Mouse (Mus musculus): ENCODE data around the gene Khdc3. TPM values are rescaled to one million over a fixed set of nuclear protein-coding genes. Genes with fewer than 3 reads are reported as not detected.
"Not testable (repeated sequence)": the region's sequence is repeated elsewhere in the genome, so short reads cannot be mapped to it uniquely, and the experiment has no call there.

Khdc3 gene
- polyA plus RNA-seq, 1 experiment from 2014 or later = not detected

DNA sequence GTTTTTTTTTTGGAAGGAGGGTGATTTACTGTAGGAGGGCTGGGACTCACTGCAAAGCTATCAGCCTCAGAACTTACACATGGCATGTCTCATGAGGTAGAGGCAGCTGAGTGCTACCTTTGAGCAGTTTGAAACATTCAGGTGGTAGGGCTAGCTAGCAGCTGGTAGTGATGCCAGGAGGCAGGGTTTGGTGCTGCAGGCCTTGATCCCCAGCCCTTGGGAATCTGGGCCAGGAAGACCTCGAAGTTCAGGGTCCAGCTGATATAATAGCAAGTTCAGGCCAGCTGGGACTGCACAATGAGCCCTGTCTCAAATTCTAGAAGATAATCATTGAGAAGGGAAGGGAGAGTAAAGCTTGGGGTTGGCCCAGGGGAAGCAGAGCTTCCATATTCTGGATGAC is 3.5 kb downstream of the Khdc3 start:
- DNase-seq (ENCODE audit: low spot score) (no peak), ATAC-seq (replicated peaks; ENCODE audit: low FRiP score) (no peak)
- Histone ChIP-seq H3K36me3 (ENCODE audit: control insufficient read depth, insufficient read depth, low read length) (no peaks in the 10 kb centered on the region), H3K9me3 (ENCODE audit: control insufficient read depth, low read length) (no peaks in the 10 kb centered on the region), H3K4me2 (ENCODE audit: low read depth, low read length, severe bottlenecking) (no peak overlapping the region), H3K4me3 (ENCODE audit: low read depth, low read length) (no peak overlapping the region), H3K9ac (ENCODE audit: low read length) (no peak overlapping the region), H3K27me3 (ENCODE audit: control insufficient read depth, insufficient read depth, low read length) (peaks cover 17% of the 10 kb centered on the region; the same call in 1 of the 2 replicates), H3K27ac (ENCODE audit: low read depth, low read length) (no peak overlapping the region), H3K4me1 (replicated peaks; ENCODE audit: control insufficient read depth, insufficient read depth, low read length) (no peaks in the 10 kb centered on the region)
- WGBS = 58% methylated on average over 1 of the region's 1 CpGs

DNA sequence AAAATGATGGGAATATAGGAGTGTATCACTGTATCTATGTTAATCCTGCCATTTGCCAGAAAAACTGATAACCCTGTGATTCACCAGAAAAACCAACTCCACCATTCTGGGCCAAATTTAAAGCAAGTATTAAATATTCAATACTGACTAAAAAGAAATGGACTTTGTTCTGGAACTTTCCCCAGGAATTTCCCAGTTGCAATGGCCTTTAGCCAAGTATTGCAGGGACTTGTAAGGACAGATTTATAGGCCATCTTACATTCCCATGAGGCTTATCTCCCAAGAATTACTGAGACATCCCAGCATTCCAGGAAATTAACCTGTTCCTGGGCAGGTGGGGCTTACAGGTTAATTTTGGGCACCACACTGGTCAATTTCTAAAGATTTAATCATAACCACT is 4.1 kb downstream of the Khdc3 start:
- Histone ChIP-seq H3K9ac (ENCODE audit: low read length) (no peak overlapping the region), H3K9me3 (ENCODE audit: control insufficient read depth, low read length) (no peaks in the 10 kb centered on the region), H3K4me3 (ENCODE audit: low read depth, low read length) (no peak overlapping the region), H3K27me3 (ENCODE audit: control insufficient read depth, insufficient read depth, low read length) (peaks cover 17% of the 10 kb centered on the region; the same call in 1 of the 2 replicates), H3K36me3 (ENCODE audit: control insufficient read depth, insufficient read depth, low read length) (no peaks in the 10 kb centered on the region), H3K27ac (ENCODE audit: low read depth, low read length) (no peak overlapping the region), H3K4me1 (replicated peaks; ENCODE audit: control insufficient read depth, insufficient read depth, low read length) (no peaks in the 10 kb centered on the region), H3K4me2 (ENCODE audit: low read depth, low read length, severe bottlenecking) (no peak overlapping the region)
- DNase-seq (ENCODE audit: low spot score) = no peak
- ATAC-seq (replicated peaks; ENCODE audit: low FRiP score) = no peak

DNA sequence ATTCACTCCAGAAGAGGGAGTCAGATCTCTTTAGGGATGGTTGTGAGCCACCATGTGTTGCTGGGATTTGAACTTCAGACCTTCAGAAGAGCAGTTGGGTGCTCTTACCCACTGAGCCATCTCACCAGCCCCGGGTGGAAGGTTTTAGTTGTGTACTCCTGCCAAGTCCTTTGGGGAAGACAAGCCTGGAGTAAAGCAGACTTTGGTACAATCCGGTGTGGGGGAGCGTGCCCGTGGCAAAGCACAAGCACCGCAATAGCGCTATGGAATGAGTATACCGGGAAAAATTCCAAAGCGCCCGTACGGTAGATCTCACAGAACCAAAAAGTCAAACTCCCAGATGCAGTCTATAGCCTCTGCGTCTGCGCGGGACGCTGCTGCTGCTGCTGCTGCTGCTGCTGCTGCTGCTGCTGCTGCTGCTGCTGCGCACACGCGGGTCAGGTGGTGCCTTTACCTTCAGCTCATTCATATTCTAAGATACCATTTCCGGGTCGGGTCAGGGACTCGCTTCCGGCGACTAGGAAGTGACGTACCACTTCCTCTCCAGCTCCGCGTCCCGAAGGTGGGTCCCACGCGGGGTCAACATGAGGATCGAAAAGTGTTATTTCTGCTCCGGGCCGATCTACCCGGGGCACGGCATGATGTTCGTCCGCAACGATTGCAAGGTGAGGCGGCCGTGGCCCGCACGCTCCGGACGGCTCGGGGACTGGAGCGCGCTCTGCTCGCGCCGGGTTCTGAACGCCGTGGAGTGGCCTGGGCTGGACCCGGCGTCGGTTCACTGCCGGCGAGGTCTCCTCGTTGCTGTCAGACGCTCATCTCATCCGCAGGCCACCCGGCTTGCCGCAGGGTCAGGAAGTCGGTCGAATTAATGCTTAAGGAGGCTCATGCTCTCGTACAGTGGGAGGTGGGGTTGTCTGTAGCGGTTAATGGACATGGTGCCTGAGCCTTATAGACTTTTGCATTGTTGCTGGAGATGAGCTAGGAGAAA is 11.6 kb downstream of the Khdc3 start, which contains the start of gene Rsl24d1:
Gene Rsl24d1 (plus strand): TSS at position 508 of the 988 bp plus-strand sequence.
- ATAC-seq (replicated peaks; ENCODE audit: low FRiP score) (peak; percentile 96), DNase-seq (ENCODE audit: low spot score) (peak; percentile 88)
- Histone ChIP-seq H3K27me3 (ENCODE audit: control insufficient read depth, insufficient read depth, low read length) (no peaks in the 10 kb centered on the region), H3K27ac (ENCODE audit: low read depth, low read length) (peak within 1 kb of the TSS; percentile 64), H3K4me2 (ENCODE audit: low read depth, low read length, severe bottlenecking) (peak within 1 kb of the TSS; percentile 62), H3K9me3 (ENCODE audit: control insufficient read depth, low read length) (no peaks in the 10 kb centered on the region), H3K4me1 (replicated peaks; ENCODE audit: control insufficient read depth, insufficient read depth, low read length) (0 out of 2 replicates have a peak, but pooled peaks cover 2% of the 10 kb centered on the region), H3K9ac (ENCODE audit: low read length) (peak within 1 kb of the TSS; percentile 77), H3K36me3 (ENCODE audit: control insufficient read depth, insufficient read depth, low read length) (peaks cover 7% of the 10 kb centered on the region; the same call in 1 of the 2 replicates), H3K4me3 (ENCODE audit: low read depth, low read length) (peak within 1 kb of the TSS; percentile 87)
- WGBS = under 1% methylated on average over 64 of the region's 64 CpGs

DNA sequence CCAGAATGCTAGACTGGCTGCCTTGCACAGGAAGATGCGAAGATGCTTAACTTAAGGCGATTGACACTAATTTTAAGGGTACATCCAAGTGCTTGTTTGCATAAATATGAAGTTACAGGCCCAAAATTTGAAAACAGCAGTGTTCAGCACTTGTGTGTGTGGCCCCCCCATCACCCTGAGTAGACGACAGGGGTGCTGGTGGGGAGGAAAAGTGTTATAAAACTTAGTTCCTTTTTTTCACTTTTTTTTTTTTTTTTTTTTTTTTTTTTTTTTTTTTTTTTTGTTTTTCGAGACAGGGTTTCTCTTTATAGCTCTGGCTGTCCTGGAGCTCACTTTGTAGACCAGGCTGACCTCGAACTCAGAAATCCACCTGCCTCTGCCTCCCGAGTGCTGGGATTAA is 15.1 kb downstream of the Khdc3 start:
- H3K4me1 ChIP-seq (replicated peaks; ENCODE audit: control insufficient read depth, insufficient read depth, low read length); DNase-seq (ENCODE audit: low spot score); H3K9me3 ChIP-seq (ENCODE audit: control insufficient read depth, low read length); H3K4me2 ChIP-seq (ENCODE audit: low read depth, low read length, severe bottlenecking); ATAC-seq (replicated peaks; ENCODE audit: low FRiP score); H3K36me3 ChIP-seq (ENCODE audit: control insufficient read depth, insufficient read depth, low read length); H3K4me3 ChIP-seq (ENCODE audit: low read depth, low read length); H3K27ac ChIP-seq (ENCODE audit: low read depth, low read length); H3K9ac ChIP-seq (ENCODE audit: low read length); H3K27me3 ChIP-seq (ENCODE audit: control insufficient read depth, insufficient read depth, low read length): not testable (repeated sequence)
- WGBS = 86% methylated on average over 5 of the region's 6 CpGs

DNA sequence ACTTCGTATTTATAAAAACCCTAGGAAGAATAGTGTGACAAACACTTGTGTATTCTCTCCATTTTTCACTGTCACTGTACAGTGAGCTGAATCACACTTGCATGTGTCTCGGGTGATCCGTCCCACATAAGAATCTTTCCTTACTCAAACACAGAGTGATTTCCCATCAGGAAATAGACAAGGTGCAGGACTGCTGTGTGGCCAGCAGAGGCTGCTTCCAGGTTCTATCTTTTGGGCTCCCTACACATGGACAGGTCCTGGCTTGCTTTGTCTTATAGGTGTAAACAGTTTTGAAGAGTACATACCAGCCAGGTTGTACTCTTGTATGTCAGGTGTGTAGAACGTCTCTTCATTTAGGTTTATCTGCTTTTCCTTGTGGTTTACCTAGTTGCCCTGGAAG is 16.4 kb downstream of the Khdc3 start:
- Histone ChIP-seq H3K36me3 (ENCODE audit: control insufficient read depth, insufficient read depth, low read length) (peaks cover 8% of the 10 kb centered on the region; the same call in 1 of the 2 replicates), H3K27me3 (ENCODE audit: control insufficient read depth, insufficient read depth, low read length) (no peaks in the 10 kb centered on the region), H3K4me1 (replicated peaks; ENCODE audit: control insufficient read depth, insufficient read depth, low read length) (0 out of 2 replicates have a peak, but pooled peaks cover 2% of the 10 kb centered on the region), H3K4me2 (ENCODE audit: low read depth, low read length, severe bottlenecking) (no peak overlapping the region), H3K9ac (ENCODE audit: low read length) (no peak overlapping the region), H3K9me3 (ENCODE audit: control insufficient read depth, low read length) (no peaks in the 10 kb centered on the region), H3K27ac (ENCODE audit: low read depth, low read length) (no peak overlapping the region), H3K4me3 (ENCODE audit: low read depth, low read length) (no peak overlapping the region)
- DNase-seq (ENCODE audit: low spot score) (no peak), ATAC-seq (replicated peaks; ENCODE audit: low FRiP score) (no peak)
- 89% methylated on average over 4 of the region's 4 CpGs for WGBS

DNA sequence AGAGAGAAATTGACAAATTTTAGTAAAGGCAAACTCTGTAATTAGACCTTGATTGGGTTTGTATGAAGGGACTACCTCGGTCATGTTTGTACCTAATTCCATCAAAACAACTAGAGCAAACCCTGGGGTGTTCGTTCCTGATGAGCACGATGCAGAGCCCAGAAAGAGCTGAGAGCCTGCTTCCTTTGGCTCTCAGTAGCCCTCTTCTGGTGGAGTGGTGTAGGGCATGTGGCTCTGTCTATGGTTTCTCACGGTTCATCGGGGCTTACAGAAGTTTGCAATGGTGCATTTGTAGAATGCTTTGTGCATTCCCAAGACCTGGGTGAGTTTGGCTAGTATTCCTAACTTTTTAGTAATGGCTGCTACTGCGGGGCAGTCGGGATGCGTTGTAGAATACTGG is 20.1 kb downstream of the Khdc3 start:
- Histone ChIP-seq H3K27ac (ENCODE audit: low read depth, low read length) (no peak overlapping the region), H3K9me3 (ENCODE audit: control insufficient read depth, low read length) (no peaks in the 10 kb centered on the region), H3K36me3 (ENCODE audit: control insufficient read depth, insufficient read depth, low read length) (peaks cover 11% of the 10 kb centered on the region; the same call in 1 of the 2 replicates), H3K4me2 (ENCODE audit: low read depth, low read length, severe bottlenecking) (no peak overlapping the region), H3K9ac (ENCODE audit: low read length) (no peak overlapping the region), H3K4me3 (ENCODE audit: low read depth, low read length) (no peak overlapping the region), H3K4me1 (replicated peaks; ENCODE audit: control insufficient read depth, insufficient read depth, low read length) (no peaks in the 10 kb centered on the region), H3K27me3 (ENCODE audit: control insufficient read depth, insufficient read depth, low read length) (no peaks in the 10 kb centered on the region)
- ATAC-seq (replicated peaks; ENCODE audit: low FRiP score) = no peak
- 86% methylated on average over 8 of the region's 8 CpGs for WGBS
- DNase-seq (ENCODE audit: low spot score) = no peak

DNA sequence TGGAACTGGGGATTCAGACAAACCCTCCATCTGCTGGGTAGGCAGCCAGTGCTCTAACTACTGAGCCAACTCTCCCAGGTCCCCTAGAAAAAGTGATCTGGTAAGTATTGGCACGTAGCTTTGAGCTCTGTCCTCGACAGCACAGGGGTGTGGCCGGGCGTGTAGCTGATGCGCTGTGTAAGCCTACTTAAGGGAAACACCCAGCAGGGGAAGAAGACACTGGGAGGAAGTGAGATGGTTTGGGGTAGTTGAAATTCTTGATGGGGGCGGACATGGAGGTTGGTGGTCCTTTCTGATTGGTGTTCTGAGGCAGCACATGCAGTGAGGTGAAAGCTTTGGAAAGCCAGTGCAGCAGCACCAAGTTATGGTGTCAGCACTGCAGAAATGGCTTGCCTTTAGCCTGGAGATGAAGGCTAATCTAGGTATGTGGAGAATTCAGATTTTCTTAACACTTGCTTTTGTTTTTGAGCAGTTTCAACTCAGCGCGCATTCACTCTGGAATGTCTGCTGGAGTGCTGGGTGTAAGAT is 23.5 kb downstream of the Khdc3 start:
- Histone ChIP-seq H3K9ac (ENCODE audit: low read length) (no peak overlapping the region), H3K9me3 (ENCODE audit: control insufficient read depth, low read length) (no peaks in the 10 kb centered on the region), H3K27ac (ENCODE audit: low read depth, low read length) (no peak overlapping the region), H3K27me3 (ENCODE audit: control insufficient read depth, insufficient read depth, low read length) (no peaks in the 10 kb centered on the region), H3K4me1 (replicated peaks; ENCODE audit: control insufficient read depth, insufficient read depth, low read length) (no peaks in the 10 kb centered on the region), H3K36me3 (ENCODE audit: control insufficient read depth, insufficient read depth, low read length) (peaks cover 10% of the 10 kb centered on the region; the same call in 1 of the 2 replicates), H3K4me2 (ENCODE audit: low read depth, low read length, severe bottlenecking) (no peak overlapping the region), H3K4me3 (ENCODE audit: low read depth, low read length) (no peak overlapping the region)
- WGBS = 92% methylated on average over 8 of the region's 8 CpGs
- ATAC-seq (replicated peaks; ENCODE audit: low FRiP score) = no peak
- no peak for DNase-seq (ENCODE audit: low spot score)

DNA sequence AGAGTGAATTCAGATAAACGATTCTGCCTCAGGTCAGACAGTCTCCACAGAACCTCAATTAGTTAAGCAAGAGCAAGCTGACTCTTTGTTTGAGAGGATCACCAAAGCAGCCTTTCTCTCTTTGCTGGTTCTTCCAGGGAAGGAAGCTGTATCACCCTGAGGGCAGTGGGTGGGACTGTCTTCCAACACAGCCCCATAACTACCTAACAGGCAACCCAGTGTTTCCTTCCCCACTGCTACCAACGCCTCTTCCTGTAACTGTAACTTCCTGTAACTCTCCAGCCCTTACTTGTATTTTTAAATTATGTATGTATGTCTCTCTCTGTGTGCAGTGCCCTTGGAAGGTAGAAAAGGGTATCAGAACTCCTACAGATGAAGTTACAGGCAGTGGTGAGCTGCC is 25.8 kb downstream of the Khdc3 start:
- no peak overlapping the region for H3K27ac ChIP-seq (ENCODE audit: low read depth, low read length)
- no peak overlapping the region for H3K9ac ChIP-seq (ENCODE audit: low read length)
- no peak overlapping the region for H3K4me3 ChIP-seq (ENCODE audit: low read depth, low read length)
- DNase-seq (ENCODE audit: low spot score) (no peak), ATAC-seq (replicated peaks; ENCODE audit: low FRiP score) (no peak)
- H3K36me3 ChIP-seq (ENCODE audit: control insufficient read depth, insufficient read depth, low read length) = peaks cover 10% of the 10 kb centered on the region; the same call in 1 of the 2 replicates
- H3K27me3 ChIP-seq (ENCODE audit: control insufficient read depth, insufficient read depth, low read length) = no peaks in the 10 kb centered on the region
- no peaks in the 10 kb centered on the region for H3K9me3 ChIP-seq (ENCODE audit: control insufficient read depth, low read length)
- no peaks in the 10 kb centered on the region for H3K4me1 ChIP-seq (replicated peaks; ENCODE audit: control insufficient read depth, insufficient read depth, low read length)
- H3K4me2 ChIP-seq (ENCODE audit: low read depth, low read length, severe bottlenecking) = no peak overlapping the region
- 90% methylated on average over 2 of the region's 2 CpGs for WGBS

Measured in forebrain, embryonic 11.5 days (tissue).